Mouse (Mus musculus) hindbrain, embryonic 10.5 days (tissue): Measurements from ENCODE around the gene Snapc2. TPM values are rescaled to one million over a fixed set of nuclear protein-coding genes. Genes with fewer than 3 reads are reported as not detected.

ENCODE experiments used
- polyA plus RNA-seq: library from polyadenylated mRNA; unstranded; fragments of >200 nt; fragmentation: Nextera tagmentation; extraction: Ambion mirVana; gene quantifications from 2 replicates; pipeline ENCODE4 v1.2.1, GENCODE M21; 2016

Gene Snapc2
- polyA plus RNA-seq, 1 experiment from 2014 or later, result 69.8 TPM

Other genes starting within 250 kb of the Snapc2 start
- not detected in 2 replicates for gene Cd209f, start 147.2 kb upstream of the Snapc2 start, polyA plus RNA-seq
- gene Cd209g, start 119.0 kb upstream of the Snapc2 start, polyA plus RNA-seq, result not detected in 2 replicates
- gene Evi5l, start 86.5 kb upstream of the Snapc2 start, polyA plus RNA-seq, result 28.1 and 43.7 TPM in 2 replicates
- gene Prr36, start 35.6 kb upstream of the Snapc2 start, polyA plus RNA-seq, result 13.1 and 27.1 TPM in 2 replicates
- gene Lrrc8e, start 26.3 kb upstream of the Snapc2 start, polyA plus RNA-seq, result 0.30 TPM in 1 of 2 replicates, not detected in the other
- 34.7 and 39.4 TPM in 2 replicates for gene Map2k7, start 14.3 kb upstream of the Snapc2 start, polyA plus RNA-seq
- 0.68 and 1.8 TPM in 2 replicates for gene Gm49320, start 14.2 kb upstream of the Snapc2 start, polyA plus RNA-seq
- 2.4 and 3.7 TPM in 2 replicates for gene Tgfbr3l, start 4.9 kb upstream of the Snapc2 start, polyA plus RNA-seq
- 133 and 197 TPM in 2 replicates for gene Ctxn1, start 6.2 kb downstream of the Snapc2 start, polyA plus RNA-seq
- 60.6 and 67.2 TPM in 2 replicates for gene Timm44, start 22.8 kb downstream of the Snapc2 start, polyA plus RNA-seq
- gene Ccl25, start 72.1 kb downstream of the Snapc2 start, polyA plus RNA-seq, result 22.6 and 24.0 TPM in 2 replicates
- 306 and 336 TPM in 2 replicates for gene Elavl1, start 72.3 kb downstream of the Snapc2 start, polyA plus RNA-seq
- gene Cers4, start 239.9 kb downstream of the Snapc2 start, polyA plus RNA-seq, result 13.4 TPM in 2 replicates